Mouse (Mus musculus) testis, adult 2 months (tissue): ENCODE results near the gene Naaladl2. TPM values are rescaled to one million over a fixed set of nuclear protein-coding genes. Genes with fewer than 3 reads are reported as not detected.

ENCODE experiments used
- H3K27ac ChIP-seq: fragments of 200-500 bp; 2 replicates; pipeline ENCODE4 v1.5.1; 2012; ENCODE audit warnings: low read depth, low read length; ENCODE audit not compliant: control insufficient read depth, insufficient read depth
- H3K27me3 ChIP-seq: fragments of 200-500 bp; 2 replicates; pipeline ENCODE4 v1.6.1; 2012; ENCODE audit warnings: mild to moderate bottlenecking, low read length, moderate library complexity; ENCODE audit not compliant: control insufficient read depth, insufficient read depth
- H3K36me3 ChIP-seq: fragments of 200-500 bp; 2 replicates; pipeline ENCODE4 v1.6.1; 2012; ENCODE audit warnings: mild to moderate bottlenecking, low read length; ENCODE audit not compliant: control insufficient read depth, insufficient read depth
- H3K4me1 ChIP-seq: fragments of 200-500 bp; 2 replicates; pipeline ENCODE4 v1.6.1; 2012; ENCODE audit warnings: low read length; ENCODE audit not compliant: control insufficient read depth, insufficient read depth
- H3K4me3 ChIP-seq: fragments of 200-500 bp; 2 replicates; pipeline ENCODE4 v1.5.1; 2012; ENCODE audit warnings: low read depth, mild to moderate bottlenecking, low read length, moderate library complexity, mixed read lengths; ENCODE audit not compliant: control insufficient read depth
- CTCF ChIP-seq: fragments of 200-500 bp; IDR thresholded peaks from 2 replicates; pipeline ENCODE4 v1.5.1; 2012; ENCODE audit warnings: low read depth, mild to moderate bottlenecking, inconsistent platforms, low read length, moderate library complexity; ENCODE audit not compliant: control insufficient read depth, insufficient read depth, insufficient replicate concordance
- POLR2A ChIP-seq: fragments of 200-500 bp; IDR thresholded peaks from 2 replicates; pipeline ENCODE4 v1.6.1; 2012; ENCODE audit warnings: low read depth, mild to moderate bottlenecking, inconsistent platforms, low read length, moderate library complexity; ENCODE audit not compliant: control insufficient read depth
- polyA plus RNA-seq: library from polyadenylated mRNA; depleted of rRNA; stranded (reverse); fragments of >200 nt; gene quantifications from 2 replicates; pipeline ENCODE4 v1.2.3, GENCODE M21; 2012

Naaladl2 gene
- polyA plus RNA-seq, 1 experiment = 1.8 TPM

- Histone ChIP-seq H3K4me1 (no peaks in the 10 kb centered on the region), H3K4me3 (no peak overlapping the region), H3K27ac (no peak overlapping the region), H3K27me3 (no peaks in the 10 kb centered on the region), H3K36me3 (no peaks in the 10 kb centered on the region)
- TF ChIP-seq CTCF = no peak
These were observed 356.5 kb downstream of the Naaladl2 start for GRCm38 (mm10) chr3:24787451-24788148.

- no peaks in the 10 kb centered on the region for H3K4me1 ChIP-seq
- H3K27me3 ChIP-seq = no peaks in the 10 kb centered on the region
- no peaks in the 10 kb centered on the region for H3K36me3 ChIP-seq
- no peak overlapping the region for H3K27ac ChIP-seq
- H3K4me3 ChIP-seq = no peak overlapping the region
- TF ChIP-seq CTCF (no peak), POLR2A (no peak)
These were observed 360.0 kb downstream of the Naaladl2 start for GRCm38 (mm10) chr3:24784108-24784507.

GRCm38 (mm10) chr3:24783462-24783829 lies 360.6 kb downstream of the Naaladl2 start:
- no peak for TF ChIP-seq POLR2A
- no peak for TF ChIP-seq CTCF
- no peaks in the 10 kb centered on the region for H3K27me3 ChIP-seq
- no peak overlapping the region for H3K4me3 ChIP-seq
- H3K27ac ChIP-seq = no peak overlapping the region
- no peaks in the 10 kb centered on the region for H3K36me3 ChIP-seq
- no peaks in the 10 kb centered on the region for H3K4me1 ChIP-seq

- TF ChIP-seq CTCF (no peak), POLR2A (no peak)
- Histone ChIP-seq H3K27me3 (no peaks in the 10 kb centered on the region), H3K27ac (no peak overlapping the region), H3K36me3 (no peaks in the 10 kb centered on the region), H3K4me1 (no peaks in the 10 kb centered on the region), H3K4me3 (no peak overlapping the region)
These were observed 361.1 kb downstream of the Naaladl2 start for GRCm38 (mm10) chr3:24782784-24783461.

- no peak overlapping the region for H3K4me3 ChIP-seq
- TF ChIP-seq CTCF = no peak
- no peak for TF ChIP-seq POLR2A
These were observed 362.4 kb downstream of the Naaladl2 start for GRCm38 (mm10) chr3:24781687-24782086.

GRCm38 (mm10) chr3:24778416-24778815 lies 365.6 kb downstream of the Naaladl2 start:
- Histone ChIP-seq H3K36me3 (no peaks in the 10 kb centered on the region), H3K27me3 (no peaks in the 10 kb centered on the region), H3K27ac (no peak overlapping the region), H3K4me3 (no peak overlapping the region), H3K4me1 (no peaks in the 10 kb centered on the region)
- no peak for TF ChIP-seq CTCF
- TF ChIP-seq POLR2A = no peak

More at GRCm38 (mm10) chr3:24781687-24782086, 362.4 kb downstream of the Naaladl2 start:
- H3K4me1 ChIP-seq = no peaks in the 10 kb centered on the region
- H3K27ac ChIP-seq = no peak overlapping the region
- H3K36me3 ChIP-seq = no peaks in the 10 kb centered on the region
- H3K27me3 ChIP-seq = no peaks in the 10 kb centered on the region

GRCm38 (mm10) chr3:24749055-24749454 lies 395.0 kb downstream of the Naaladl2 start:
- no peak overlapping the region for H3K27ac ChIP-seq
- no peaks in the 10 kb centered on the region for H3K27me3 ChIP-seq
- H3K4me3 ChIP-seq = no peak overlapping the region
- no peaks in the 10 kb centered on the region for H3K36me3 ChIP-seq
- no peaks in the 10 kb centered on the region for H3K4me1 ChIP-seq
- no peak for TF ChIP-seq CTCF
- TF ChIP-seq POLR2A = no peak
